In the genomic region with DNA sequence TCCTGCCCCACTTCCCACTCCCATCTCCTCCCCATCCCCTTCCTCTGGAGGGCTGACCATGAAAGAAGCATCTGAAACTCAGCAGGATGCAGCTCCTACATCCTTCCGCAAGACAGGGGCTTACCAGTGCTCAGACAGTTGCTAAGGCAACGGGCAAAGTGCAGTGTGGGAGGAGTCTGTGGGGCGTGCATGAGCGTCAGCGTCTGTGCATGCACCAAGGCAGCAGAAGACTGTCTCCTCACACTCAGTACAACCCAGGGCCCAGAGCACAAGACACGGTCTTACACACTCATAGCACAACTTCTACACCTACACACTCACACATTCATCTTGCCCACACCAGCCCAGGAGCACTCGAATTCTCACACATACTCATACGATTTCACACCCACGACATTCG, we compare ENCODE assay signal across 9 mouse cellular contexts.
DNase-seq lines count a peak whose midpoint lies in the region; ATAC-seq and TF ChIP-seq lines count a peak whose summit lies in the region.
"Had no signal": no experiment of that assay in that cellular context is flagged by ENCODE, and none has a peak within 500 bp of the region (broad histone marks: within the 10 kb centered on the region; RNA-seq: fewer than 3 reads in every experiment).

No protein-coding gene starts in this region.

- DNase-seq in layer of hippocampus, adult 2 months (ENCODE audit: low spot score in 2 of 2) = peak; percentile 44 to 59
- no peak for DNase-seq in layer of hippocampus, postnatal 25 days (ENCODE audit: extremely low spot score in 1 of 2, low spot score in 1 of 2)
- DNase-seq in embryo, embryonic 10.5 days (ENCODE audit: low spot score) = peak; percentile 84
- DNase-seq in hindbrain, embryonic 14.5 days (ENCODE audit: low spot score) = peak; percentile 78
- peak; percentile 48 to 60 for DNase-seq in left cerebral cortex, postnatal 10 days (ENCODE audit: extremely low spot score in 1 of 2, low spot score in 2 of 2)
- DNase-seq in neural tube, embryonic 10.5 days (ENCODE audit: extremely low spot score, low spot score) = peak; percentile 59
- DNase-seq in B cell, adult 2 months = no peak
- no peak for DNase-seq in gastrocnemius, postnatal 4 days (ENCODE audit: low spot score in 2 of 2)

- no peaks in the 10 kb centered on the region for H3K9me3 ChIP-seq in hindbrain, embryonic 14.5 days (ENCODE audit: control insufficient read depth, low read length)
- H3K9me3 ChIP-seq: heart, embryonic 15.5 days had no signal

- H3K4me3 ChIP-seq in layer of hippocampus, adult 2 months = peak overlapping the region; percentile 10; the same call in 1 of the 2 replicates
- H3K4me3 ChIP-seq in hindbrain, embryonic 14.5 days (replicated peaks; ENCODE audit: low read length) = no peak overlapping the region
- H3K4me3 ChIP-seq: heart, embryonic 15.5 days had no signal

- peak overlapping the region; percentile 18 for H3K4me2 ChIP-seq in hindbrain, embryonic 14.5 days (replicated peaks)
- H3K4me2 ChIP-seq: heart, embryonic 15.5 days had no signal

- H3K36me3 ChIP-seq in hindbrain, embryonic 14.5 days (replicated peaks; ENCODE audit: control insufficient read depth, insufficient read depth) = no peaks in the 10 kb centered on the region
- H3K36me3 ChIP-seq: heart, embryonic 15.5 days had no signal

- peak overlapping the region; percentile 83 for H3K27ac ChIP-seq in layer of hippocampus, adult 2 months
- H3K27ac ChIP-seq in hindbrain, embryonic 14.5 days = peak overlapping the region; percentile 63
- H3K27ac ChIP-seq: heart, embryonic 15.5 days had no signal

- no peak for TF ChIP-seq CTCF in layer of hippocampus, adult 2 months (conservative IDR thresholded peaks at IDR 0.05)

- intact Hi-C loops in left cerebral cortex, postnatal 10 days (cut with DNase I) = no loop called here

- H3K4me1 ChIP-seq in hindbrain, embryonic 14.5 days (replicated peaks; ENCODE audit: control insufficient read depth, insufficient read depth, low read length) = peaks cover 27% of the 10 kb centered on the region

- ATAC-seq in hindbrain, embryonic 14.5 days (ENCODE audit: low FRiP score) = peak; percentile 89

- WGBS in hindbrain, embryonic 14.5 days = 26% methylated on average over 10 of the region's 10 CpGs

- no peaks in the 10 kb centered on the region for H3K27me3 ChIP-seq in hindbrain, embryonic 14.5 days (ENCODE audit: control insufficient read depth, insufficient read depth, low read length)

- H3K9ac ChIP-seq in hindbrain, embryonic 14.5 days = 0 out of 2 replicates have a peak overlapping the region, but pooled peaks have one; percentile 7
- H3K9ac ChIP-seq: heart, embryonic 15.5 days had no signal

Comparison
In these comparisons a context has a peak if more than half of its experiments do, and no peak if none do; other contexts are left out.
1. DNase-seq: peak in layer of hippocampus, adult 2 months (2 of 2), embryo, embryonic 10.5 days (single experiment), hindbrain, embryonic 14.5 days (single experiment), left cerebral cortex, postnatal 10 days (2 of 2) and neural tube, embryonic 10.5 days (single experiment); none in layer of hippocampus, postnatal 25 days (0 of 2), B cell, adult 2 months (0 of 2) and gastrocnemius, postnatal 4 days (0 of 2).